Mouse (Mus musculus) hindbrain, embryonic 11.5 days (tissue): ENCODE results near the gene Arl11. TPM values are rescaled to one million over a fixed set of nuclear protein-coding genes. Genes with fewer than 3 reads are reported as not detected.

Source experiments
- ATAC-seq: fragments of 200-750 bp; cut with Nextera tagmentation; 2 replicates; pipeline ENCODE4 v1.8.0; 2017; ENCODE audit warnings: mild to moderate bottlenecking, moderate TSS enrichment, moderate library complexity; ENCODE audit not compliant: low FRiP score
- DNase-seq: peaks from one replicate; pipeline ENCODE4 v3.0.0-alpha.2; 2015; ENCODE audit warnings: low spot score
- H3K27ac ChIP-seq: fragments of 300-500 bp; sonication (generic); 2 replicates; pipeline ENCODE4 v1.5.1; 2014; ENCODE audit warnings: mild to moderate bottlenecking, low read depth, low read length
- H3K27me3 ChIP-seq: fragments of 300-500 bp; sonication (generic); 2 replicates; pipeline ENCODE4 v1.6.1; 2014; ENCODE audit warnings: mild to moderate bottlenecking, low read length, moderate library complexity, mixed read lengths; ENCODE audit not compliant: control insufficient read depth, insufficient read depth
- H3K36me3 ChIP-seq: fragments of 300-500 bp; sonication (generic); 2 replicates; pipeline ENCODE4 v1.6.1; 2014; ENCODE audit warnings: mild to moderate bottlenecking, low read length, moderate library complexity, mixed read lengths; ENCODE audit not compliant: control insufficient read depth, insufficient read depth
- H3K4me1 ChIP-seq: fragments of 300-500 bp; sonication (generic); replicated peaks from 2 replicates; pipeline ENCODE4 v1.6.1; 2014; ENCODE audit warnings: low read length, mixed read lengths; ENCODE audit not compliant: control insufficient read depth, insufficient read depth
- H3K4me2 ChIP-seq: fragments of 300-500 bp; sonication (generic); replicated peaks from 2 replicates; pipeline ENCODE4 v1.6.1; 2014; ENCODE audit warnings: mild to moderate bottlenecking, low read depth, low read length
- H3K4me3 ChIP-seq: fragments of 300-500 bp; sonication (generic); 2 replicates; pipeline ENCODE4 v1.5.1; 2014; ENCODE audit warnings: low read depth, low read length
- H3K9ac ChIP-seq: fragments of 300-500 bp; sonication (generic); 2 replicates; pipeline ENCODE4 v1.6.1; 2014; ENCODE audit warnings: low read depth, low read length
- H3K9me3 ChIP-seq: fragments of 300-500 bp; sonication (generic); 2 replicates; pipeline ENCODE4 v1.6.1; 2016; ENCODE audit warnings: low read length; ENCODE audit not compliant: control insufficient read depth
- WGBS: fragments of 180-500 bp; shearing (Covaris S2); extraction: QIAGEN DNeasy Blood & Tissue Kit; methylation state at CpG from one replicate; pipeline ENCODE4 v1.1.7; 2014; 5-methylcytosine and 5-hydroxymethylcytosine counted together
- polyA plus RNA-seq: library from polyadenylated mRNA; unstranded; fragments of >200 nt; fragmentation: Nextera tagmentation; extraction: Ambion mirVana; gene quantifications from 2 replicates; pipeline ENCODE4 v1.2.1, GENCODE M21; 2014

Gene Arl11
- 0.56 and 0.66 TPM in 2 replicates for polyA plus RNA-seq

DNA sequence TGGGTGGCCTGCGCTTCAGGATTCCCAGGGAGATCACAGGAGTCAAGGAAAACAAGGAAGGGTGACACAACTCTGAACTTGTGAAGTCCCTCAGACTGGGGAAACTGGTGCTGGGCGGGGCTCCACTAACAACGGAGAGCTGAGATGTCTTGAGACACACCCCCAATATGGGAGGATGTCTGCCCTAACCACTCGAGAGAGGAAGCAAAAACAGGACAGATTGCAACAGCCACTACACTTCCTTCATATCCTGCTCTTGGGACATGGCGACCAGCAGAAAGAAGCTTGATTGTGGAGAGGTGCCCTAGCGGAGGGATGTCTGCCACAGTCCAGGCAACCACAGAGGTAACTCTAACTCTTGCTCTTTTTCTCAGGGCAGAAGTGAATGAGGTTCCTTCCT, at the start of gene Arl11:
Gene Arl11 (plus strand): TSS at position 161 of the 400 bp plus-strand sequence.
- ATAC-seq, result no peak
- no peak within 1 kb of the TSS for H3K27ac ChIP-seq
- WGBS, result 64% methylated on average over 6 of the region's 6 CpGs
- H3K4me1 ChIP-seq, result no peaks in the 10 kb centered on the region
- H3K36me3 ChIP-seq, result no peaks in the 10 kb centered on the region
- no peaks in the 10 kb centered on the region for H3K27me3 ChIP-seq
- no peaks in the 10 kb centered on the region for H3K9me3 ChIP-seq
- no peak for DNase-seq
- no peak within 1 kb of the TSS for H3K4me2 ChIP-seq
- no peak within 1 kb of the TSS for H3K4me3 ChIP-seq
- H3K9ac ChIP-seq, result no peak within 1 kb of the TSS

DNA sequence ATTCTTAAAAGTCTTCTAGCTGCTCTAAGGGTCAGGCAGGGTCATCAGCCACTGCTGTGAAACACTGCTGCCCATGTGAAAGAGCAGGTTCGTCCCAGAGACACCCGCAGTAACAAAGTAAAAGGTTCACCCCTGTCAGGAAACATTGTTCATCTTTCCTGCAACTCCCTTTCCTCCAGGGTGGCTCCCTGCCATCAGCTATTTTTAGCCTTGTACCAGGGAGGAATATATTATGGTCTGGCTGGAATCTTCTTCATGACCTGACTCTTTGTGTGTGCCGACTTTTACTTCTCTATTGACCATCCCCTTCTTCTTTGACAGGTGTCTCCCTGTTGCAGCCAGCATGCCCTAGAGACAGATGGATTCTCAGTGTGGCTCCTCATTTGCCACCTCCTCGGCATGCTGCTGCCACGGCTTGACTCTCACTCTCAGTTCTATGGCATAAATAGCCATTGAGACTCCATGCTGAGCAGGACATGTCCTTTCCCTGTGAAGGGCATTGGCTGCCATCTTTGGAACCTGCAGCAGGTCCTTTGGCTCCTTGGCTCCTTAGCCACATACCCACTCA, 41.6 kb upstream of the Arl11 start:
- no peaks in the 10 kb centered on the region; the same call in 1 of the 2 replicates for H3K9me3 ChIP-seq
- no peaks in the 10 kb centered on the region for H3K4me1 ChIP-seq
- no peak overlapping the region for H3K4me3 ChIP-seq
- H3K27me3 ChIP-seq, result no peaks in the 10 kb centered on the region
- H3K36me3 ChIP-seq, result no peaks in the 10 kb centered on the region
- H3K4me2 ChIP-seq, result no peak overlapping the region
- no peak for DNase-seq
- ATAC-seq, result no peak
- H3K9ac ChIP-seq, result no peak overlapping the region
- 40% methylated on average over 5 of the region's 5 CpGs for WGBS
- no peak overlapping the region for H3K27ac ChIP-seq

DNA sequence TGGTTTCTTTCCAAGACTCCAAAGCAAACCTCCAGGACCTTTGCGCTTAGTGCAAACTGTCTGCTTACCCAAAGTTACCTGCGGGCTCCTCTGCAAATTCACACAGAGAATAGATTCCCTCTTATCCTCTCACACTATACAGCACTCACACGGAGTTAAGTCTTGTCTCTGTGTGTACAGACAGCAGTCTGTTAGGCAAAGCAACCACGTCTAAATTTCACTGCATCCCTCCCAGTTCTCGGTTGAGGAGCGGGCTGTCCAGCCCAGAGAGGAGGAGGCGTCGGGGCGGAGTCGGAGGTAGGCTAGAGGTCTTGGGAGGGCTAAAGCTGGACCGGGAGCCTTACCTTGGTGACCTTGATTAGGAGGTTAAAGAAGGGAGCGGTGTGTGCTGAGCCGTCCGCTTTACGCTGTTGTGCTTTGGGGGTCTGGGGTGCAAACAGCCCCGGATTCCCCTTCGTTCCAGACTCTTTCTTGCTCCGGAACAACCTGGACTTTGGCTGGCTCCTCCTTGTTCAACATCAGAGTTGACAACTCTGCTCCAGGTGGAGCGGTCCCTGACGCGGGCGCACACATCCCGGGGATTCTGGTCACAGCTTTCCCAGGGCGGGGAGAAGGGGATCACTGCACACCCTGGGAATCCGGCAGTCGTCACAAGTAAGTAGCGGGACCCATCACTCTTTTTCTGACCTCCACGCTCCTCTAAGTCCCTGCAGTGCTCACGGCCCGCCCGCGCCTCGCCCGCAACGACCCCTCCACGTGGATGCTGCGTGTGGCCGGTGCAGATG, 34.9 kb upstream of the Arl11 start:
- 10% methylated on average over 37 of the region's 38 CpGs for WGBS
- H3K9ac ChIP-seq, result no peak overlapping the region
- no peaks in the 10 kb centered on the region for H3K36me3 ChIP-seq
- peak overlapping the region; percentile 18 for H3K4me2 ChIP-seq
- H3K4me3 ChIP-seq, result 0 out of 2 replicates have a peak overlapping the region, but pooled peaks have one; percentile 8
- H3K4me1 ChIP-seq, result no peaks in the 10 kb centered on the region
- H3K27ac ChIP-seq, result no peak overlapping the region
- H3K9me3 ChIP-seq, result no peaks in the 10 kb centered on the region
- H3K27me3 ChIP-seq, result peaks cover 16% of the 10 kb centered on the region
- ATAC-seq (no peak), DNase-seq (peak; percentile 21)

DNA sequence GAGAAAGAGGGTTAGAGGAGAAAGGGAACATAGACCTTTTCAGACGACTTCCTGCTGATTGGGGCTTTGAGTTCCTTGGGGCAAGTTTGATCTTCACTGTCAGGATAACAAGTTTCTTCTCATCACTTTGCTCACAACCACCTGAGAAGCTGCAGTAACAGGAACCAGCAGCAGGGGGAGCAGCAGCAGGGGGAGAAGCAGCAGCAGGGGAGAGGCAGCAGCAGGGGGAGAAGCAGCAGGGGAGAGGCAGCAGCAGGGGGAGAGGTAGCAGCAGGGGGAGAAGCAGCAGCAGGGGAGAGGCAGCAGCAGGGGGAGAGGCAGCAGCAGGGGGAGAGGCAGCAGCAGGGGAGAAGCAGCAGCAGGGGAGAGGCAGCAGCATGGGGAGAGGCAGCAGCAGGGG, 32.3 kb upstream of the Arl11 start:
- Histone ChIP-seq H3K4me1 (no peaks in the 10 kb centered on the region), H3K27me3 (peaks cover 16% of the 10 kb centered on the region), H3K4me2 (no peak overlapping the region), H3K27ac (no peak overlapping the region), H3K4me3 (no peak overlapping the region), H3K9me3 (no peaks in the 10 kb centered on the region), H3K36me3 (no peaks in the 10 kb centered on the region), H3K9ac (no peak overlapping the region)
- ATAC-seq, result no peak
- DNase-seq, result peak; percentile 54
- WGBS, result 38% methylated on average over 1 of the region's 1 CpGs

DNA sequence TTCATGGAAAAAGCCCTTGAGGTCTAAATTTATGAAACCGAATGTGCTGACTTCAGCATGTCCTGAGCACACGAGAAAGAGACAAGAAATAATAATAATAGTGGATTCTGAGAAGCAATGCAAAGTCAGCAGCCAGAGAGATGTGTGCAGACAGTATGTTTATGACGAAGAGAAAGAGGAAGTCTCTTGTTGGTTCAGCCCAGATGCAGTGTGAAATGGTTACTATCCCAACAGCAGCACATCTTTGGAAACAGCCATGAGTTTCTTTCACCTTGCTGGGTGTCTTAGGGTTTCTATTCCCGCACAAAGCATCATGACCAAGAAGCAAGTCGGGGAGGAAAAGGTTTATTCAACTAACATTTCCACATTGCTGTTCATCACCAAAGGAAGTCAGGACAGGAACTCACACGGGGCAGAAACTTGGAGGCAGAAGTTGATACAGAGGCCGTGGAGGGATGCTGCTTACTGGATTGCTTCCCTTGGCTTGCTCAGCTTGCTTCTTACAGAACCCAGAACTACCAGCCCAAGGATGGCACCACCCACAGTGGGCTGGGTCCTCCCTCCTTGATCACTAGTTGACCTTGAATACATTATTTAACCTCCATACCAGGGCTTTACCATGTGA, 30.8 kb upstream of the Arl11 start:
- DNase-seq (no peak), ATAC-seq (no peak)
- Histone ChIP-seq H3K4me3 (no peak overlapping the region), H3K27ac (no peak overlapping the region), H3K4me2 (no peak overlapping the region), H3K36me3 (no peaks in the 10 kb centered on the region), H3K27me3 (peaks cover 16% of the 10 kb centered on the region), H3K9ac (no peak overlapping the region), H3K9me3 (no peaks in the 10 kb centered on the region), H3K4me1 (no peaks in the 10 kb centered on the region)
- 89% methylated on average over 7 of the region's 7 CpGs for WGBS

DNA sequence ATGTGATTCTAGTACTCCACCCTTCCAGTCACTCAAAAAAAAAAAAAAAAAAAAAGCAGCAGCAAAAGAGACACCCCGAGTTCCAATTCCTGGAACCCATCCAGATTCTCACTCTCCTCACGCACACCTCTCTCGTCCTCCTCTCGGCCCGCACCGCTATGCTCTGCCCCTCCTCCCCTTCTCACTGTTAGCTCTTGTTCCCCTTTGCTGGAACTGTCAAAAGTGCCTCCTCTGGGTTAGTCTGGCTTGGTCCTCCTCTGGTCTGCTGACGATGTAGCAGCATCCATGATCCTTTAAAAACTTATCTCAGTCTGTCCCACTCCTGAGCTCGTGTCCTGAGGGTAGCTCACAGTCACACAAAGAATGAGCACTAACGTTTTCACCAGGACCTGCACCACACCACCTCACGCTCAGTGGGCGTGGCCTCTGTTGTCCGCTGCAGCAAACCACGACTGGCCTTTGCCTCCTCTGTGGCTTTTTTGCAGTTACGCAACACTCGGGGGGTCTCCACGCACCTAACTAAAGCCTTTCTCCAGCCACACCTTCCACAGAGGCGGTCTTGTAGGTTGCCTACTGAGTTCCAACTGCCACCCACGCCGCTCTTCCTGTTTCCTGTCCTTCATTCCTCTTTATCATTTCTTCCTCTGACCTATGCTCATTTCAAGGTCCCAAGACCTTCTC, 20.8 kb upstream of the Arl11 start:
- WGBS, result 73% methylated on average over 19 of the region's 19 CpGs
- DNase-seq, result no peak

DNA sequence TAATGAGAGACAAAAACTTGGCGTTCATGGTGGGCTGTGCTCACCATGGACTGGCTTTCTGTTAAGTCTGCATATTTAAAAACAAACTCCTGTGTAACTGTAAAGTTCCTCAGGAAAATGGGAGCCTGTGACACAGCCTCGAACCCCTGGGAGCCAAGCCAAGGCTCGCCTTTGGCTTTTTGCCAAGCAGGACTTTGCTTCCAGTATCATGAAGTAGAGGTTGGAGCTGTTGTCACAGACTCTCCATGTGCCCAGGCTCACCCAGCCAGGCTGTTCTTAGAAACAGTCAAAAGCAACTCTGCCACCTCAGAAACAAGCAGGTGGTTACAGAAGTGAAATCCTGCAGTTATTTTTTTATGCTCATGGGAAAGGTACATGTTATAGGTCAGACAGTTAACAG, 18.9 kb upstream of the Arl11 start:
- H3K4me3 ChIP-seq, result no peak overlapping the region
- 79% methylated on average over 3 of the region's 3 CpGs for WGBS
- no peaks in the 10 kb centered on the region for H3K9me3 ChIP-seq
- no peaks in the 10 kb centered on the region for H3K4me1 ChIP-seq
- no peaks in the 10 kb centered on the region for H3K36me3 ChIP-seq
- H3K27me3 ChIP-seq, result no peaks in the 10 kb centered on the region
- no peak overlapping the region for H3K4me2 ChIP-seq
- H3K27ac ChIP-seq, result no peak overlapping the region
- no peak for ATAC-seq
- DNase-seq, result no peak
- H3K9ac ChIP-seq, result no peak overlapping the region

More for the DNA sequence above, 20.8 kb upstream of the Arl11 start:
- no peaks in the 10 kb centered on the region for H3K4me1 ChIP-seq
- no peak overlapping the region for H3K27ac ChIP-seq
- ATAC-seq, result no peak
- H3K27me3 ChIP-seq, result no peaks in the 10 kb centered on the region
- H3K4me2 ChIP-seq, result no peak overlapping the region
- no peaks in the 10 kb centered on the region for H3K36me3 ChIP-seq
- H3K4me3 ChIP-seq, result no peak overlapping the region
- no peaks in the 10 kb centered on the region for H3K9me3 ChIP-seq
- no peak overlapping the region for H3K9ac ChIP-seq

DNA sequence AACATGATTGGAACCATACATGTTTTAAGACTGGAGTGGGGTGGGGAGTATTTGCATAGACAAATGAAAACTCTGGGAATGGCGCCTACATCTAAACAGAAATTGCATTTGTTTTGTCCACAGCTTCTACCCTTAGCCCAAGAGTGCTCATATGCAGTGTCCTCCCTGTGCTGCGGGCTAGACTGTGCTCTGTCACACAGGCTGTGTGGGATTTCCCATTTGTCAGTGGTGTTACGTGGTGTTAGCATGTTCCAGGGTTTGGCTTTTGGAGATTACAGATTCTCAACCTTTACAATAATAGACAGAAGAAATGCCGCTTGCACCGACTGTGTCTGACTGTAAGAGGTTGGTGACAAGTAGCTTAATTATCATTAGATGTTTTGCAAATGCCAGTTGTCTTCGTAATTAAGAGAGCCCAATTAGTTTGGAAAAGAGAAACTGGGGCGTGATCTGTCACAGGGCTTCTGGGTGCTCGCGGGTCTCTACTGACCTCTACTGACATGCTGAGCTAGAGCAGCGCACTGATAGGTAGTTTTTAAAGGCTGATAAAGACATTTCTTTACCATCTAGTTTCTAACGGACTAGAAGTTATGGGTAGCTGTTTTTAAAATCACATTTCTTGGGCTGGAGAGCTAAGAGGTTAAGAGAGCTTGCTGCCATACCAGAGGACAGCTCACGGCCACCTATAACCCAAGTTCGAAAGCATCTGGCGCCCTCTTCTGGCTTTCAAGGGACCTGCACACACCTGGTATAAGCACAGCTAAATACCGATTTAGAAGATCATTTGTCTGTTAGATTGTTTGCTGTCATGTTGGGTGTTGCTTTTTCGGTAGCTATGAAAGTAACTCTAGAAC, 15.4 kb upstream of the Arl11 start:
- no peak overlapping the region for H3K4me3 ChIP-seq
- no peaks in the 10 kb centered on the region for H3K27me3 ChIP-seq
- peak; percentile 70 for DNase-seq
- no peak overlapping the region for H3K27ac ChIP-seq
- ATAC-seq, result no peak
- no peaks in the 10 kb centered on the region for H3K9me3 ChIP-seq
- WGBS, result 49% methylated on average over 16 of the region's 16 CpGs
- no peak overlapping the region for H3K9ac ChIP-seq
- no peak overlapping the region for H3K4me2 ChIP-seq
- H3K36me3 ChIP-seq, result no peaks in the 10 kb centered on the region
- H3K4me1 ChIP-seq, result no peaks in the 10 kb centered on the region
